29 mouse cellular contexts compared by ENCODE assay signal in genomic region chr17:55953751-55954150, GRCm38 (mm10). TPM values are rescaled to one million over a fixed set of nuclear protein-coding genes. Genes with fewer than 3 reads are reported as not detected.
DNase-seq lines count a peak whose midpoint lies in the region; ATAC-seq and TF ChIP-seq lines count a peak whose summit lies in the region.
"Had no signal": no experiment of that assay in that cellular context is flagged by ENCODE, and none has a peak within 500 bp of the region (broad histone marks: within the 10 kb centered on the region; RNA-seq: fewer than 3 reads in every experiment).

No protein-coding gene starts in this region.

- no peak for ATAC-seq in liver, embryonic 11.5 days (replicated peaks; ENCODE audit: low FRiP score)
- no peak for ATAC-seq in stomach, postnatal 0 days (ENCODE audit: low FRiP score, low TSS enrichment)
- ATAC-seq: forebrain, embryonic 15.5 days; inflammation-experienced regulatory T-cells, adult 6 months; midbrain, embryonic 16.5 days; Patski had no signal

- no peak for TF ChIP-seq EP300 in stomach, postnatal 0 days (optimal IDR thresholded peaks at IDR 0.05)

- DNase-seq in cerebellum, adult 8-10 months = peak; percentile 7
- no peak for DNase-seq in cerebellum, postnatal 36 days
- DNase-seq in liver, embryonic 11.5 days (ENCODE audit: low spot score) = peak; percentile 27
- no peak for DNase-seq in liver
- peak; percentile 10 for DNase-seq in stomach, postnatal 0 days (ENCODE audit: low spot score)
- no peak for DNase-seq in frontal cortex, postnatal 14 days (ENCODE audit: low spot score in 2 of 2)
- DNase-seq: adrenal gland, postnatal 14 days; cerebellum, postnatal 10 days; heart, postnatal 14 days; kidney, adult 18-20 months; liver, embryonic 13.5 days; lung, adult 2 months; lung, postnatal 10 days; right cerebral cortex, postnatal 4 days; thymus, adult 2 months; thymus, postnatal 36 days had no signal

- H3K27me3 ChIP-seq in liver, embryonic 11.5 days (replicated peaks; ENCODE audit: control insufficient read depth, insufficient read depth, low read length) = peaks cover 3% of the 10 kb centered on the region; the same call in 1 of the 2 replicates
- H3K27me3 ChIP-seq in E14TG2a.4 (ENCODE audit: insufficient read depth, low read length) = no peaks in the 10 kb centered on the region
- no peaks in the 10 kb centered on the region for H3K27me3 ChIP-seq in stomach, postnatal 0 days (ENCODE audit: control insufficient read depth, insufficient read depth, low read length)
- H3K27me3 ChIP-seq: hindbrain, embryonic 15.5 days had no signal

- H3K4me2 ChIP-seq in liver, embryonic 11.5 days = no peak overlapping the region
- no peak overlapping the region for H3K4me2 ChIP-seq in stomach, postnatal 0 days (replicated peaks; ENCODE audit: low read depth)
- H3K4me2 ChIP-seq: forebrain, embryonic 15.5 days; hindbrain, embryonic 15.5 days; limb, embryonic 12.5 days; neural tube, embryonic 12.5 days had no signal

- H3K9me3 ChIP-seq in liver, embryonic 11.5 days (ENCODE audit: control insufficient read depth, low read length) = no peaks in the 10 kb centered on the region
- no peaks in the 10 kb centered on the region for H3K9me3 ChIP-seq in E14TG2a.4 (ENCODE audit: low read length)
- no peaks in the 10 kb centered on the region for H3K9me3 ChIP-seq in stomach, postnatal 0 days (ENCODE audit: control insufficient read depth, low read length)
- H3K9me3 ChIP-seq: forebrain, embryonic 15.5 days; hindbrain, embryonic 10.5 days; hindbrain, embryonic 15.5 days; limb, embryonic 12.5 days; liver, embryonic 13.5 days; midbrain, embryonic 10.5 days; neural tube, embryonic 12.5 days had no signal

- H3K4me3 ChIP-seq in liver, embryonic 11.5 days (ENCODE audit: low read depth, low read length) = no peak overlapping the region
- peak overlapping the region; percentile 70 for H3K4me3 ChIP-seq in E14TG2a.4 (replicated peaks; ENCODE audit: low read length)
- no peak overlapping the region for H3K4me3 ChIP-seq in stomach, postnatal 0 days (ENCODE audit: low read depth, low read length)
- H3K4me3 ChIP-seq: forebrain, embryonic 15.5 days; hindbrain, embryonic 10.5 days; hindbrain, embryonic 15.5 days; layer of hippocampus, adult 2 months; left cerebral cortex, adult 2 months; limb, embryonic 12.5 days; liver, embryonic 13.5 days; midbrain, embryonic 10.5 days; neural tube, embryonic 12.5 days had no signal

- peaks cover 13% of the 10 kb centered on the region for H3K4me1 ChIP-seq in liver, embryonic 11.5 days (replicated peaks; ENCODE audit: control insufficient read depth, insufficient read depth, low read length)
- peaks cover 90% of the 10 kb centered on the region for H3K4me1 ChIP-seq in E14TG2a.4 (replicated peaks; ENCODE audit: low read depth, low read length)
- 0 out of 2 replicates have a peak, but pooled peaks cover 2% of the 10 kb centered on the region for H3K4me1 ChIP-seq in stomach, postnatal 0 days (replicated peaks; ENCODE audit: control insufficient read depth, insufficient read depth)

- no peak overlapping the region for H3K27ac ChIP-seq in liver, embryonic 11.5 days (ENCODE audit: low read depth, low read length)
- no peak overlapping the region for H3K27ac ChIP-seq in stomach, postnatal 0 days (replicated peaks)
- H3K27ac ChIP-seq: forebrain, embryonic 15.5 days; hindbrain, embryonic 10.5 days; hindbrain, embryonic 15.5 days; layer of hippocampus, adult 2 months; left cerebral cortex, adult 2 months; limb, embryonic 12.5 days; liver, embryonic 13.5 days; midbrain, embryonic 10.5 days; neural tube, embryonic 12.5 days had no signal

- 76% methylated on average over 6 of the region's 6 CpGs for WGBS in liver, embryonic 11.5 days
- 70% methylated on average over 6 of the region's 6 CpGs for WGBS in stomach, postnatal 0 days

- no peak for TF ChIP-seq CTCF in E14TG2a.4 (conservative IDR thresholded peaks at IDR 0.05; ENCODE audit: low read length)
- no peak for TF ChIP-seq CTCF in stomach, postnatal 0 days (IDR thresholded peaks at IDR 0.05; ENCODE audit: low read depth)

- H3K36me3 ChIP-seq in liver, embryonic 11.5 days (ENCODE audit: control insufficient read depth, insufficient read depth, low read length) = no peaks in the 10 kb centered on the region
- H3K36me3 ChIP-seq in E14TG2a.4 (ENCODE audit: insufficient read depth, low read length) = no peaks in the 10 kb centered on the region; the same call in 1 of the 2 replicates
- no peaks in the 10 kb centered on the region for H3K36me3 ChIP-seq in stomach, postnatal 0 days (ENCODE audit: control insufficient read depth, insufficient read depth, low read length)
- H3K36me3 ChIP-seq: forebrain, embryonic 15.5 days; hindbrain, embryonic 10.5 days; hindbrain, embryonic 15.5 days; limb, embryonic 12.5 days; liver, embryonic 13.5 days; midbrain, embryonic 10.5 days; neural tube, embryonic 12.5 days had no signal

- no peak overlapping the region for H3K9ac ChIP-seq in liver, embryonic 11.5 days (ENCODE audit: low read depth, low read length)
- H3K9ac ChIP-seq in stomach, postnatal 0 days (ENCODE audit: low read length) = no peak overlapping the region
- H3K9ac ChIP-seq: forebrain, embryonic 15.5 days; hindbrain, embryonic 15.5 days; limb, embryonic 12.5 days; liver, embryonic 13.5 days; neural tube, embryonic 12.5 days had no signal

RNA-seq across cellular contexts. Expression of gene Ebi3, which starts 1.3 kb away (rescaled TPM):
- polyA plus RNA-seq in liver, embryonic 11.5 days (2014; fragmentation: Nextera tagmentation; extraction: Ambion mirVana) = 3.5 and 4.7 TPM in 2 replicates
- 2.7 and 3.1 TPM in 2 replicates for polyA plus RNA-seq in stomach, postnatal 0 days (2015; fragmentation: Nextera tagmentation; extraction: Ambion mirVana)
- polyA plus RNA-seq: Patski had no signal

RNA-seq across cellular contexts. Expression of gene Zfp119b, which starts 4.5 kb away (rescaled TPM):
- polyA plus RNA-seq in liver, embryonic 11.5 days (2014; fragmentation: Nextera tagmentation; extraction: Ambion mirVana) = 3.8 and 4.4 TPM in 2 replicates
- 4.9 and 5.8 TPM in 2 replicates for polyA plus RNA-seq in stomach, postnatal 0 days (2015; fragmentation: Nextera tagmentation; extraction: Ambion mirVana)

RNA-seq across cellular contexts. Expression of gene Yju2, which starts 5.1 kb away (rescaled TPM):
- 20.9 and 23.4 TPM in 2 replicates for polyA plus RNA-seq in liver, embryonic 11.5 days (2014; fragmentation: Nextera tagmentation; extraction: Ambion mirVana)
- 12.5 and 12.6 TPM in 2 replicates for polyA plus RNA-seq in stomach, postnatal 0 days (2015; fragmentation: Nextera tagmentation; extraction: Ambion mirVana)

RNA-seq across cellular contexts. Expression of gene Shd, which starts 16.5 kb away (rescaled TPM):
- 2.4 and 2.5 TPM in 2 replicates for polyA plus RNA-seq in liver, embryonic 11.5 days (2014; fragmentation: Nextera tagmentation; extraction: Ambion mirVana)
- 3.2 and 3.4 TPM in 2 replicates for polyA plus RNA-seq in stomach, postnatal 0 days (2015; fragmentation: Nextera tagmentation; extraction: Ambion mirVana)
- polyA plus RNA-seq: macrophage, Patski had no signal

RNA-seq across cellular contexts. Expression of gene Fsd1, which starts 32.6 kb away (rescaled TPM):
- polyA plus RNA-seq in liver, embryonic 11.5 days (2014; fragmentation: Nextera tagmentation; extraction: Ambion mirVana) = 6.4 and 8.8 TPM in 2 replicates
- 2.7 and 3.5 TPM in 2 replicates for polyA plus RNA-seq in stomach, postnatal 0 days (2015; fragmentation: Nextera tagmentation; extraction: Ambion mirVana)
- polyA plus RNA-seq: macrophage had no signal

Comparison
In these comparisons a context has a peak if more than half of its experiments do, and no peak if none do; other contexts are left out.
1. DNase-seq: peak in cerebellum, adult 8-10 months (single experiment), liver, embryonic 11.5 days (single experiment) and stomach, postnatal 0 days (single experiment); none in cerebellum, postnatal 36 days (0 of 2), liver (single experiment) and frontal cortex, postnatal 14 days (0 of 2).